Mouse (Mus musculus): ENCODE measurements around the gene Slx4ip. TPM values are rescaled to one million over a fixed set of nuclear protein-coding genes. Genes with fewer than 3 reads are reported as not detected.

Gene Slx4ip
- polyA plus RNA-seq, 1 experiment from 2014 or later, result 4.5 TPM

GRCm38 (mm10) chr2:137091766-137092522 lies 200.9 kb downstream of the Slx4ip start:
- H3K27ac ChIP-seq, result no peak overlapping the region
- 56% methylated on average over 11 of the region's 11 CpGs for WGBS
- no peaks in the 10 kb centered on the region for H3K27me3 ChIP-seq
- no peak overlapping the region for H3K9ac ChIP-seq
- H3K4me1 ChIP-seq (replicated peaks), result peaks cover 3% of the 10 kb centered on the region; the same call in 1 of the 2 replicates
- no peak overlapping the region for H3K4me2 ChIP-seq
- H3K4me3 ChIP-seq, result no peak overlapping the region
- H3K36me3 ChIP-seq, result peaks cover 63% of the 10 kb centered on the region
- no peaks in the 10 kb centered on the region for H3K9me3 ChIP-seq (replicated peaks)
- no peak for ATAC-seq (replicated peaks; ENCODE audit: insufficient number of reproducible peaks, insufficient read depth, low FRiP score, low read depth)

GRCm38 (mm10) chr2:137092523-137093297 lies 201.7 kb downstream of the Slx4ip start:
- H3K4me2 ChIP-seq, result no peak overlapping the region
- H3K9me3 ChIP-seq (replicated peaks), result no peaks in the 10 kb centered on the region
- ATAC-seq (replicated peaks; ENCODE audit: insufficient number of reproducible peaks, insufficient read depth, low FRiP score, low read depth), result no peak
- no peaks in the 10 kb centered on the region for H3K27me3 ChIP-seq
- H3K9ac ChIP-seq, result no peak overlapping the region
- no peak overlapping the region for H3K27ac ChIP-seq
- H3K4me3 ChIP-seq, result no peak overlapping the region
- WGBS, result 53% methylated on average over 10 of the region's 10 CpGs
- peaks cover 58% of the 10 kb centered on the region for H3K36me3 ChIP-seq
- H3K4me1 ChIP-seq (replicated peaks), result peaks cover 3% of the 10 kb centered on the region; the same call in 1 of the 2 replicates

GRCm38 (mm10) chr2:137093298-137093630 lies 202.2 kb downstream of the Slx4ip start:
- Histone ChIP-seq H3K27ac (no peak overlapping the region), H3K4me2 (no peak overlapping the region), H3K9me3 (replicated peaks) (no peaks in the 10 kb centered on the region), H3K27me3 (no peaks in the 10 kb centered on the region), H3K36me3 (peaks cover 53% of the 10 kb centered on the region), H3K4me3 (no peak overlapping the region), H3K9ac (no peak overlapping the region), H3K4me1 (replicated peaks) (peaks cover 3% of the 10 kb centered on the region; the same call in 1 of the 2 replicates)
- WGBS, result 63% methylated on average over 7 of the region's 7 CpGs
- no peak for ATAC-seq (replicated peaks; ENCODE audit: insufficient number of reproducible peaks, insufficient read depth, low FRiP score, low read depth)

GRCm38 (mm10) chr2:137094301-137094700 lies 203.3 kb downstream of the Slx4ip start:
- 71% methylated on average over 8 of the region's 8 CpGs for whole genome bisulfite sequencing
- H3K27ac ChIP-seq, result no peak overlapping the region
- H3K9ac ChIP-seq, result no peak overlapping the region
- H3K36me3 ChIP-seq, result peaks cover 43% of the 10 kb centered on the region
- no peak overlapping the region for H3K4me2 ChIP-seq
- H3K9me3 ChIP-seq (replicated peaks), result no peaks in the 10 kb centered on the region
- ATAC-seq (replicated peaks; ENCODE audit: insufficient number of reproducible peaks, insufficient read depth, low FRiP score, low read depth), result no peak
- no peaks in the 10 kb centered on the region for H3K27me3 ChIP-seq
- H3K4me3 ChIP-seq, result no peak overlapping the region
- peaks cover 5% of the 10 kb centered on the region; the same call in 1 of the 2 replicates for H3K4me1 ChIP-seq (replicated peaks)

GRCm38 (mm10) chr2:137096981-137097460 lies 206.0 kb downstream of the Slx4ip start:
- Histone ChIP-seq H3K27me3 (no peaks in the 10 kb centered on the region), H3K4me1 (replicated peaks) (peaks cover 12% of the 10 kb centered on the region), H3K4me3 (no peak overlapping the region), H3K36me3 (peaks cover 24% of the 10 kb centered on the region; the same call in 1 of the 2 replicates), H3K27ac (no peak overlapping the region), H3K9me3 (replicated peaks) (no peaks in the 10 kb centered on the region), H3K9ac (no peak overlapping the region), H3K4me2 (no peak overlapping the region)
- no peak for ATAC-seq (replicated peaks; ENCODE audit: insufficient number of reproducible peaks, insufficient read depth, low FRiP score, low read depth)
- 29% methylated on average over 4 of the region's 5 CpGs for WGBS

- H3K4me3 ChIP-seq, result no peak overlapping the region
- 60% methylated on average over 11 of the region's 11 CpGs for WGBS
- H3K4me2 ChIP-seq, result no peak overlapping the region
- no peaks in the 10 kb centered on the region for H3K9me3 ChIP-seq (replicated peaks)
- no peak for ATAC-seq (replicated peaks; ENCODE audit: insufficient number of reproducible peaks, insufficient read depth, low FRiP score, low read depth)
- H3K27me3 ChIP-seq, result no peaks in the 10 kb centered on the region
- H3K36me3 ChIP-seq, result peaks cover 19% of the 10 kb centered on the region; the same call in 1 of the 2 replicates
- peaks cover 9% of the 10 kb centered on the region; the same call in 1 of the 2 replicates for H3K4me1 ChIP-seq (replicated peaks)
- no peak overlapping the region for H3K27ac ChIP-seq
- no peak overlapping the region for H3K9ac ChIP-seq
Measured at GRCm38 (mm10) chr2:137098269-137099035, 207.4 kb downstream of the Slx4ip start.

- 46% methylated on average over 6 of the region's 6 CpGs for WGBS
- Histone ChIP-seq H3K4me3 (no peak overlapping the region), H3K4me1 (replicated peaks) (peaks cover 9% of the 10 kb centered on the region; the same call in 1 of the 2 replicates), H3K27me3 (no peaks in the 10 kb centered on the region), H3K9ac (no peak overlapping the region), H3K27ac (no peak overlapping the region), H3K4me2 (no peak overlapping the region), H3K36me3 (peaks cover 19% of the 10 kb centered on the region; the same call in 1 of the 2 replicates), H3K9me3 (replicated peaks) (no peaks in the 10 kb centered on the region)
- ATAC-seq (replicated peaks; ENCODE audit: insufficient number of reproducible peaks, insufficient read depth, low FRiP score, low read depth), result no peak
Measured at GRCm38 (mm10) chr2:137099211-137099734, 208.3 kb downstream of the Slx4ip start.

- no peak for ATAC-seq (replicated peaks; ENCODE audit: insufficient number of reproducible peaks, insufficient read depth, low FRiP score, low read depth)
- WGBS, result 51% methylated on average over 5 of the region's 5 CpGs
- Histone ChIP-seq H3K27ac (no peak overlapping the region), H3K9ac (no peak overlapping the region), H3K4me1 (replicated peaks) (peaks cover 9% of the 10 kb centered on the region; the same call in 1 of the 2 replicates), H3K27me3 (no peaks in the 10 kb centered on the region), H3K9me3 (replicated peaks) (no peaks in the 10 kb centered on the region), H3K36me3 (peaks cover 13% of the 10 kb centered on the region; the same call in 1 of the 2 replicates), H3K4me2 (no peak overlapping the region), H3K4me3 (no peak overlapping the region)
Measured at GRCm38 (mm10) chr2:137101074-137101473, 210.1 kb downstream of the Slx4ip start.

- WGBS, result 79% methylated on average over 4 of the region's 4 CpGs
- Histone ChIP-seq H3K36me3 (0 out of 2 replicates have a peak, but pooled peaks cover 2% of the 10 kb centered on the region), H3K27me3 (no peaks in the 10 kb centered on the region), H3K9ac (no peak overlapping the region), H3K9me3 (replicated peaks) (no peaks in the 10 kb centered on the region), H3K4me1 (replicated peaks) (peaks cover 47% of the 10 kb centered on the region), H3K4me3 (no peak overlapping the region), H3K27ac (peak overlapping the region; percentile 75; the same call in 1 of the 2 replicates), H3K4me2 (no peak overlapping the region)
- ATAC-seq (replicated peaks; ENCODE audit: insufficient number of reproducible peaks, insufficient read depth, low FRiP score, low read depth), result no peak
Measured at GRCm38 (mm10) chr2:137107203-137107602, 216.2 kb downstream of the Slx4ip start.

- peak overlapping the region; percentile 75 for H3K27ac ChIP-seq
- no peaks in the 10 kb centered on the region for H3K9me3 ChIP-seq (replicated peaks)
- H3K4me2 ChIP-seq, result peak overlapping the region; percentile 49
- H3K9ac ChIP-seq, result no peak overlapping the region
- H3K4me1 ChIP-seq (replicated peaks), result peaks cover 50% of the 10 kb centered on the region
- WGBS, result 21% methylated on average over 8 of the region's 8 CpGs
- 0 out of 2 replicates have a peak, but pooled peaks cover 2% of the 10 kb centered on the region for H3K36me3 ChIP-seq
- no peak for ATAC-seq (replicated peaks; ENCODE audit: insufficient number of reproducible peaks, insufficient read depth, low FRiP score, low read depth)
- no peaks in the 10 kb centered on the region for H3K27me3 ChIP-seq
- H3K4me3 ChIP-seq, result no peak overlapping the region
Measured at GRCm38 (mm10) chr2:137107946-137108345, 216.9 kb downstream of the Slx4ip start.

All from heart, embryonic 15.5 days (tissue).